Mouse (Mus musculus) brown adipose tissue, adult 24 weeks (tissue): ENCODE data around the gene Rpusd2. TPM values are rescaled to one million over a fixed set of nuclear protein-coding genes. Genes with fewer than 3 reads are reported as not detected.
A peak's percentile ranks its signal among the peaks of the same experiment; 100 is the strongest.

ENCODE experiments used
- H3K27ac ChIP-seq: fragments of 200-500 bp; replicated peaks from 2 replicates; pipeline ENCODE4 v1.5.1; 2012; ENCODE audit warnings: low read depth, mild to moderate bottlenecking, low read length
- H3K4me1 ChIP-seq: fragments of 200-500 bp; 2 replicates; pipeline ENCODE4 v1.6.1; 2012; ENCODE audit warnings: low read length, mixed read lengths; ENCODE audit not compliant: control insufficient read depth, insufficient read depth, insufficient read length
- H3K4me3 ChIP-seq: fragments of 200-500 bp; 2 replicates; pipeline ENCODE4 v1.5.1; 2012; ENCODE audit warnings: low read depth, mild to moderate bottlenecking, low read length, moderate library complexity; ENCODE audit not compliant: insufficient read depth
- polyA plus RNA-seq: library from polyadenylated mRNA; stranded (reverse); fragments of >200 nt; gene quantifications from 2 replicates; pipeline ENCODE4 v1.2.4, GENCODE M21; 2012; ENCODE audit not compliant: missing spikeins, insufficient read depth, insufficient read length

Gene Rpusd2
- polyA plus RNA-seq, 1 experiment, result 2.3 TPM

DNA sequence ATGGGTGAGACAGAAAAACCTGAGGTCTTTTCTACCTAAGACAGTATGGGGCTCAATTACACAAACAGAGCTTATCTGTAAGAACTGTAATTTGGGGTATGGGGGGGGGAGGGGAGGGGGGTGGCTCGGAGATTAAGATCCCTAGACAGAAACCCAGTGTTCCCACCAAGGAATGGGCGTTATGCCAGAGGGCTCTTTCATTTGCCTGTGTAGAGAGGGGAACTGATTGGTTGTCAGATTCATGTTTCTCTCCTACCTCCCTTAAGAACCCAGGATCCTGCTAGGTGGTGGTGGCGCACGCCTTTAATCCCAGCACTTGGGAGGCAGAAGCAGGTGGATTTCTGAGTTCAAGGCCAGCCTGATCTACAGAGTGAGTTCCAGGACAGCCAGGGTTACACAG, 15.1 kb upstream of the Rpusd2 start:
- Histone ChIP-seq H3K4me3 (no peak overlapping the region), H3K4me1 (no peaks in the 10 kb centered on the region), H3K27ac (no peak overlapping the region)

DNA sequence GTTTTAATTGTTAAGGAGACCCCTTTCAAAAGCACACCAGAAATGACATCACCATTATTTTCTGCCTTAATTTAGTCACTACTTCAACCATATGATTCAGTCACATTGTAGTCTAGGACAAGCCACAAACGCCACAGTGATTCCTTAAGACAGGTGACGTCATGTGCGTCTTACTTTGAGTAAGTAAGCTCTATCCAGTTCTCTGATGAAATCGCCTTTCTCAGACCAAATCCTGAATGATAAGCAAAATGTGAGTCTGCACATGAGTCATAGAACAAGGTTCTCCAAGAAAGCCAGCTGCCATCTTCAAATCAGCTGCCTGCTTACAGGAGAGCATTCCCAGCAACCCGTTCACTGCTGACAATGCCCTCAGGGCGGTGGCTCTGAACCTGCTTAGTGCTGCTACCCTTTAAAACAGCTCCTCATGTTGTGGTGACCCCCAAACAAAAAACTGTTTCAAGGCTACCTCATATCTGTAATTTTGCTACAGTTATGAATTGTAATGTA, 11.4 kb upstream of the Rpusd2 start:
- Histone ChIP-seq H3K4me3 (no peak overlapping the region), H3K27ac (no peak overlapping the region), H3K4me1 (no peaks in the 10 kb centered on the region)

DNA sequence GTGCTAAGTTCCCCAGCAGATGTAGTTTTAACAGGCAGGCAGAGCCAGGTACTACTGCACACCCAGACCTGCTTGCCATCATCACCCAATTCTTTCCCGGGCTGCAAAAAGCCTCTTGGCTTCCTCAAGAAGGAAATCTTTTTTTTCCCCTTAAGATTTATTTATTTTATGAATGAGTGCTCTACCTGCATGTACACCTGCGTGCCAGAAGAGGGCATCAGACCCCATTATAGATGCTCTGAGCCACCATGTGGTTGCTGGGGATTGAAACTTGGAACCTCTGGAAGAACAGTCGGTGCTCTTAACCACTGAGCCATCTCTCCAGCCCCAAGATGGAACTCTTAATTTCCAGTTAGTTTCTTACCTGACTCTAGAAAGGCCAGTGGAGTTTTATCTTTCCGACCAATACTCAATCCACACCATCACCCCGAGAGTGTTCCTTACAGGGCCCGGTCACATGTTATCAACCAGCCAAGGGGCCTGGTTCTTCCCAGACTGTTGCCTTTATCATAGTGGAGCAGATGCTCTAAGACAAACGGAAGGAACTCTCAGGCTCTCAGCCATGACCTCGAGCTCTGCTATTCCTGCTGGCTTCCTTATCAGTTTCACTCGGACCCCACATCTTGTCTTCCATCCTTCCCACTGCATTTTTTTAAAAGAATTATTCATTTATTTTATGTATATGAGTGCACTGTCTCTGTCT, 9.9 kb upstream of the Rpusd2 start:
- Histone ChIP-seq H3K4me3 (no peak overlapping the region), H3K4me1 (no peaks in the 10 kb centered on the region)

DNA sequence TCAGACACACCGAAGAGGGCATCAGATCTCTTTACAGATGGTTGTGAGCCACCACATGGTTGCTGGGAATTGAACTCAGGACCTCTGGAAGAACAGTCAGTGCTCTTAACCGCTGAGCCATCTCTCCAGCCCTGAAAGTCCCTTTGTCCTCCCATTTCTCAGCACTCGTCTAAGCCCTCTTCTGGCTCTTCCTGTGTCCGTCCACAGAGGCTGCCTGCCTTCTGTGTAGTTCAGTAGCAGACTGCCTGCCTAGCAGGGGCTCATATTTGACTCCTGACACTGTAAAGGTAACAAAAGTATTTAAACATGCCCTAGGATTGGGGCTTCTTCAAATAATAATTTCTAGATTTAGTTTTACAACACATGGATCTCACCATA, 9.4 kb upstream of the Rpusd2 start:
- no peak overlapping the region for H3K4me3 ChIP-seq
- H3K27ac ChIP-seq, result no peak overlapping the region
- H3K4me1 ChIP-seq, result no peaks in the 10 kb centered on the region

More for the DNA sequence above, 9.9 kb upstream of the Rpusd2 start:
- no peak overlapping the region for H3K27ac ChIP-seq

DNA sequence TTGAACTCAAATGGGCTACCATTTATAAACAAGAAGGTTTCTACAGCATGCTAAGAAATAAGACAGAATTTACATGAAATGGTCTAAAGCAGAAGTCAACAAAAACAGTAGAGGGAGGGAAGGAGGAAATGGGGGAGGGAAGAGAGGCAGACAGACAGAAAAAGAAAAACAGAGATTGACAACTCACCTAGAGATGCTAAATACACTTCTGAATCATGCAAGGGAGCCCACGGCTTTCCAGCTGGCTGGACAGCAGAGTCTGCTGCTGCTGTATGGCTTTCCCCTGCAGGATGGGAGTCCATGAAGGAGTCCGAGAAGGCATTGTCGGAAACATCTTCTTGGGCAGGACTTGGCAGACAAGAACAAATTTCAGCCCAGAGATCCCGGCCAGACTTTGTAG, 7.6 kb upstream of the Rpusd2 start:
- H3K4me3 ChIP-seq, result no peak overlapping the region
- H3K4me1 ChIP-seq, result no peaks in the 10 kb centered on the region
- no peak overlapping the region for H3K27ac ChIP-seq

DNA sequence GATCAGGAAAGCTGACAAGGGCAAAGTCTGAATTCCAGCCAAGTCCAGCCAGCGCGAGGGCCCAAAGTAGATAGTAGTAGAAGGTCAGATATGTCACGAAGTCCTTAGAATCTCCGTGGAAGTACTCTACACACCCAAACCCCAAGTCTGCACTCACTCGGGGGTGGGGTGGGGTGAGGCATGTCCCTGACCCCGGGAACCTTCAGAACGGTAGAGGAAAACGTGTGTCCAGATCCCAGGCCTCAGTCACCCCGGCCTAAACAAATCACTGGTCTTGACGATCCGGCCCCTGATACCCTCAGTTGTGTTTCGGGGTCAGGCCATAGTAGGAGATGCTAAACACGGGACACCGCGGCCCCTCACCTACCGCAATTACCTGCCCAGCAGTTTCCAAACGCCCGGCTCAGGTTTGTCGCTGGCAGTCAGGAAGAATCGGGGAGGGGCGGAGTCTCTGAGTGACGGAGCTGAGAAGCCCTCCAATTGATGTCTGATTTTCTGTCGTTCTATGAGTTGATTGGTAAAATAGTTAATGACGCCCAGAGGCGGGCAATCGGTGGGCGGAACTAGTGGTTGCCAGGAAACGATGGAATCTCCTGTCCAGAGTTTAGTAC, 5.5 kb upstream of the Rpusd2 start, which contains the start of gene Ccdc32:
Gene Ccdc32, minus strand, starts transcription at position 453 of the 611 bp plus-strand sequence.
- no peaks in the 10 kb centered on the region for H3K4me1 ChIP-seq
- no peak within 1 kb of the TSS for H3K27ac ChIP-seq
- H3K4me3 ChIP-seq, result peak within 1 kb of the TSS; percentile 72

DNA sequence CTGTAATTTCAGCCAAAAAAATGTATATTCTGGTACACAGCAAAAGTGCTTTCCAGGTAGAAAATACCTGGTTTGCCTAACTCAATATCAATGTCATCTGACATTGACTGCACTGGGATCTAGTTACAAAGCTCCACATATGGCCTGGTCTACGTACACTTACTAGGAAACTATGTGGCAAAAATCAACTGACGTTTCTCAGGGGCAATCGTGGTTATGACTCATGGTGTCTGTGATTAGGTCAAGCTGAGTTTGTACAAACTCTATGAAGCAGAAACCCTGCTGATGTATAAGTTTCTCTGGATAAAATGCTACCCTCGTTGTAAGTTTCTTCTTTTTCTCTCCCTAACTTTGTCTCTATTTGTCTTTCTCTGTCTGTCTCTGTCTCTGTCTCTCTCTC, 2.4 kb upstream of the Rpusd2 start:
- Histone ChIP-seq H3K4me3 (no peak overlapping the region), H3K27ac (no peak overlapping the region), H3K4me1 (no peaks in the 10 kb centered on the region)

DNA sequence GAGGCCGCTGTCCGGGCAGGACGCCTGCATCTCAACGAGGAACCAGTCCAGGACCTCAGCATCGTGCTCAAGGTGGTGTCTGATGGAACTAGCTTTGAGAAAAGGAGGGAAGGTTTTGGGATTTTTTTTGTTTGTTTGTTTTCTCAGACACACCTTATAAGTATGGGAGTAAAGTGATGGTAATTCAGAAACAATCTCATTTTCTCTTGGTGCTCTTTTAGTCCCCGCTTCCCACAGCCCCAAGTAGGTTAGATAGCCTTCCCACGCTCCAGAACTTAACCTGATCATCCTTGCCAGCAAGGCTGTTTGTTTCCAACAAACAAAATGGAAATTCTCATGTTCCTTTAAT, 781 bp downstream of the Rpusd2 start:
- Histone ChIP-seq H3K4me3 (peak overlapping the region; percentile 62), H3K4me1 (no peaks in the 10 kb centered on the region), H3K27ac (no peak overlapping the region)

DNA sequence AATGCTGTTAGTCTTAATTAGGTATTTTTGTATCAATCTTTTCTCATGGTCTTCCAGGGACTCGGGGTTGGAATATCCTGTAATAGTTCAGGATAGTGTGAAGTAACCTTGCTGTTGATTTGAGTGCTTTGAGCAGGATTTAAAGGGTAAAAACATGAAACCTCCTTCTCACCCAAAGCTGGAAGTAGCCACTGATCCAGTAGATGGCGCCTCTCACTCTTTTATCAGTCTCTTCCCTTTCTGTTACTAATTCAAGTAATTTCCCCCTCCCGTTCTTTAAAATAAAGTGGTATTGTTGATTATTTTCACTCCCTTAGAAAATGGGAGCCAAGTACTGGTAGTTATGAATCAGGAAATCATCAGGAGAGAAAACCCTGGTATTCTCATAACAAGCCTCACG, 6.3 kb downstream of the Rpusd2 start:
- H3K4me1 ChIP-seq, result no peaks in the 10 kb centered on the region

DNA sequence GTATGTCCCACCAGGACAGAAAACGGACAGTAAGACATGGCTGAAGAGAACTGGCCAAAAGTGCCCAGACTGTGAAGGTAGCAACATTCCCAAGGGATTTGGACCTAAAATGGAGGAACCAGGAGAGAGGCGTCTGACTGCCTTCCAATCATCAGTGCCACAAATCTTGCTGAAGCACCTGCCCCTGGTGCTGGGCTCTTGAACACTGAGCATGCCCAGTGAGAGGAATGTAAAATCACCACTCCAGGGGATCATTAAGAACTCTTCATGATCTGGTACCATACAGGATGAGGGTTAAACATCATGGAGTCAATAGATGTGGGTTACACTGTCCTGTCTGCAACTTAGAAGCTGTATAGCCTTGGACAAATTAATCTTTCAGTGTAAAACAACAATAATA, 10.6 kb downstream of the Rpusd2 start:
- no peak overlapping the region for H3K27ac ChIP-seq
- no peak overlapping the region for H3K4me3 ChIP-seq
- H3K4me1 ChIP-seq, result no peaks in the 10 kb centered on the region

More for the DNA sequence above, 6.3 kb downstream of the Rpusd2 start:
- H3K4me3 ChIP-seq, result no peak overlapping the region
- no peak overlapping the region for H3K27ac ChIP-seq

DNA sequence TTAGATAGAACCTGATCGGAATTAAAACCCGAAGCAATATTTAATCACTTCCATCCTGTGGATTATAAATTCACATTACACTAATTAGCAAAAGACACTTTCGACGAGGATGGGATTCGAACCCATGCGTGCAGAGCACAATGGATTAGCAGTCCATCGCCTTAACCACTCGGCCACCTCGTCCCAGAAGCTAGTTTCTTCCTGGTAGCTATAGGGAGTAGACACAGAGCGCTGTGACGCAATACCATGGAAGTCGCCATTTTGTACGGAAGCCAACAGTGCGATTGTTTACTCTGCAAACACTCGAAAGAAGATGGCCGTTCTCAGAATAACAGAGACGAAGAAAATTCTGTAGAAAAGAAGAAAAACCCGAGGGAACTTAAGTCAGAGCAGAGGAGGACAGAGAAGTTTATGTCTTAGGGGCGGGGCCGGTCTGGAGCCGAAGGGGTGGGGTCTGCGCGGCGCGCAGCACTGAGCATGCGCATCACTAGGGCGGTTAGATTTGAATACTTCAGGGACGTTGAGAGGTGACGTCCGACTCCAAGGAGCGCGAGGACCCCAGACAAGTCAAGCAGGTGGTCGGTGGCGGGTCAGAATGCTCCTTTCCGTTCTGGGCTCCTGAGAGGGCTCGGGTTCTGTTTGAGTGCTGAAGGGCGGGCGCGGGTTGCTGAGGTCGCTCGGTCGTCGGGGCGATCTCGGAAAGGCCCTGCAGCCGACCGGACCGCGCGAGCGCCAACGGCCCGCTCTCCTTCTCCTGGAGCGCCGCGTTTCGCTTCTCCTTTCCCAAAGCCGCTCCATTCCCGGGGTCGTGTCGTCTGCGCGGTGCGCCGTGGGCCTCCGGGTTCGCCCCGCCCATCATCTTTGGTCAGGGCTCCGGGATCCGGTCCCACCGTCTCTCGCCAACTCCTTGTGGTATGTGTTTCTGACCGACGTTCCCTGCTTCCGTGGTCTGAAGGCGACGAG, 12.3 kb downstream of the Rpusd2 start, which contains the start of gene Knl1:
Gene Knl1, plus strand, starts transcription at position 471 of the 963 bp plus-strand sequence.
- peak within 1 kb of the TSS; percentile 98 for H3K27ac ChIP-seq
- no peaks in the 10 kb centered on the region for H3K4me1 ChIP-seq
- H3K4me3 ChIP-seq, result peak within 1 kb of the TSS; percentile 81

DNA sequence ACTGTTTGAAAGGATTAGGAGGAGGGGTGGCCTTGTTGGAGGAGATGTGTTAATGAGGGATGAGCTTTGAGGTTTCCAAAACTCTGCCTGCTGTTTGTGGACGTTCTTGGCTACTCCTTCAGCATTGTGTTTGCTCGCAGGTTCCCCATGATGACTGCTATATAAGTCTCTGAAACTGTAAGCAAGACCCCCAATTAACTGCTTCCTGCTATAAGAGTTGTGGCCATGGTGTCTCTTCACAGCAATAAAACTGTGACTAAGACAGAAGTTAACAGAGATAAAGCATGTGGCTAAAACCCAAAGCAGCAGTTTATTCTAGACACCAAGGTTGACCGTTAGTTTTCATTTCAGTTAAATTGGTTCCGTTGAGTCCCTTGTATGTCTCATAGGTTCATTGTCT, 13.3 kb downstream of the Rpusd2 start:
- H3K27ac ChIP-seq, result no peak overlapping the region
- H3K4me1 ChIP-seq, result no peaks in the 10 kb centered on the region
- H3K4me3 ChIP-seq, result 0 out of 2 replicates have a peak overlapping the region, but pooled peaks have one; percentile 17

DNA sequence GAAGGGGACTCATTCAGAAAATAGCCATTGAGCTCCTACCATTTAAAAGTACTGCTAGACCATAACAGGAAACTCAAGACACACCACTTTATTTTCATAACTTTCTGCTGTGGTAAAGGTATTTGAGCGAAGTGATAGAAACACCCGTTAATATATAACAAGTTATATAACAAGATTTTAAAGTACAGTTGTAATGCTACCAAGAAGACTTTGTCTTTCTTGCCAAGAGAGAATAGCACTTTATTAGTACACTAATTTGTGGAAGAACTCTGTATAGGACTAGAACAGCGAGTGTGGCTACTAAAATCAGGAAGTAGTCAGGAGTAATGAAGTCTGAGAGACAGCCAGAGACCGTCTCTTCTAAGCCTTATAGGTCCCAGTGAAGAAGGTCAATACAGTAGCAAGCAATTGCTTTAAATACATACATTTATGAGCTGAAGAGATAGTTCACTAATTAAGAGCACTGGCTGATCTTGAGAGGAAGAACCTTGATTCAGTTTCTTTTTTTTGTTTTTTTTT, 15.6 kb downstream of the Rpusd2 start:
- Histone ChIP-seq H3K27ac (no peak overlapping the region), H3K4me3 (no peak overlapping the region), H3K4me1 (no peaks in the 10 kb centered on the region)

DNA sequence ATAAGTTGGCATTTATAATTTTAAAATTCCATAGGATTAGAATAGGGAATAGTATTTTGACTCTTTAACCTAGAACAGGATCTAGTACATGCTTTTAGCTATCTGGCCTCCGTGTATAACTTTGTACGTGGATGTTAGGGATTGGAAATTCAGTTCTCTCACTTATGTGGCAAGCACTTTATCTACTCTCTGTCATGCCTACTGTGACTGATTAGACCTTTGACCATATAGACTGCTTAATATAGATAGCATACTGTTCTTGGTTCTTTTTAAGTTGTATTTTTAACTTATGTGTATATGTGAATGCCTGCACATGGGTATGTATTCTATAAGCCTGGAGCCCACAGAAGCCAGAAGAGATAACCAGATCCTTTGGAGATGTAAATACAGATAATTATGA, 25.5 kb downstream of the Rpusd2 start:
- Histone ChIP-seq H3K4me1 (no peaks in the 10 kb centered on the region), H3K4me3 (no peak overlapping the region), H3K27ac (no peak overlapping the region)

DNA sequence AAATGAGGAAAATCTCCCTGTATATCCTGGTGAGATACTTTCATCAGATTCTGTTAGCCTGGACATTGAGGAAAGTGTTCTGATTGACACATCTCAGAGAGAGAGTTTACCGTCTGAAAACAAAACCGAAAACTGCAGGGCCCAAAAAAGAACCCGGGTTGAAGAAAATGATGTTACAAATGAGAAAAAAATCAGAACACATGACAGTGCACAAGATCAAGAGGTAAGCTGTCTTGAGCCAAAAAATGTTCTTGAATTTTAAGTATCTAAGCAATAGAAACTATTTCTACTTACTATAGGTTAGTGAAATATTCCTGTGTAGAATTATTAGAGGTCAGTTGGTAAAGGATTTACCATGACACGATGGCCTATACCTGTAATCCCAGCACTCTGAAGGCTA, 37.8 kb downstream of the Rpusd2 start:
- no peak overlapping the region for H3K27ac ChIP-seq
- no peaks in the 10 kb centered on the region for H3K4me1 ChIP-seq
- no peak overlapping the region for H3K4me3 ChIP-seq
